Mouse (Mus musculus): ENCODE data around the gene Urgcp.

Gene Urgcp

DNA sequence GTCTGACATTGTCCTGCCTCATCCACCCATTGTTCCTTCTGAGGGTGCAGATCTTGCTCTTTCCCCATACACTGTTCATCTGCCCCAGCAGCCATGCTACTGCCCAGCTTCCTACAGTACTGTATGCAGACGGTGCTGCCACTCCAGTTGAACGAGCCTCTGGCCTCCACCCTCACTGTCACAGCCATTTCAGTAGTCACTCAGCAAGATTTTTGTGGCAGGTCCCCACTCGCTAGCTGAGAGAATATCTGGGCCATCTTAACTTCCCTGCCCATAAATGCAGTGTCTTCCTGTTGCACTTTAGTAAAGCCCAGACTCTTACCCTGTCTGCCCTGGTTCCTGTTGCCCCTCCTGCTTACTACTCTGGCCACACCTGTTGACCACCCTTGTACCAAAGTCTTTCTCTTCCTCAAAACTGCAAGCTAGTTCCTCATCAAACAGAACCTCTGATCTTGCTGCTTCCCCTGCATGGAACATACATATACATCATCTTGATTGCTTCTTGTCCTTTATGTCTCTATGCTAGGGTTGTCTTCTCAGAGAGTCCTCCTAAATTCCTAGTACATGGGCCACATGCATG, 27.7 kb upstream of the Urgcp start:
- TF ChIP-seq GATA4 (IDR thresholded peaks at IDR 0.05; ENCODE audit: insufficient replicate concordance, low read length), result no peak

DNA sequence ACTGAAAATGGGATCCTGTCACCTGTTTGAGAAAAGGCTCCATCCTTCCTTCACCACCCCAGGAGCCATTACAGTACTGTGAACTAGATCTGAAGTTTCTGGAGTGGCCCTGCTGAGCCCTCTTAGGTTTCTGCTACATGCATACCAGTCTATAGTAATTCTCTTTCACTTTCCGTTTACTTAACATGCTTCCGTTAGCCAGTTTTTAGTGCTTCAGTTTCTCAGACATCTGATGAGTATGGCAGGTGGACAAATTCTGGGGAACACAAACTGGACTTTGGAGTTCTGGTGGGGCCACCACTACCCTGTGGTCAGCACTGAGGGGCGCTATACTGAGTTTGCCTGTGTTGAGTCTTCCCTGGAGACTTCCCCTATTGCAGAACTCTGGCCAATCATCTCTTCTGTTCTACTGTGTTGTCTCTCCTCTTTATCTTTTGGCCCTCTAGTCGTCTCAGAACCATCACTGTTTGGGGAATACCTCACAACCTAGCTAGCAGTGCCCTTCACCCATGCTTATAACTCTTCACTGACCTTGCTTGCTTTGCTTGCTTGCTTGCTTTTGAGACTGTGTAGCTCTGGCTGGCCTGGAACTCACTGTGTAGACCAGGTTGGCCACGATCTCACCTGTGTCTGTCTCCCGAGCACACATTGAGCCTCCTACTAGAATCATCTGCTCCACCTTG, 27.0 kb upstream of the Urgcp start:
- TF ChIP-seq GATA4 (IDR thresholded peaks at IDR 0.05; ENCODE audit: insufficient replicate concordance, low read length), result no peak

DNA sequence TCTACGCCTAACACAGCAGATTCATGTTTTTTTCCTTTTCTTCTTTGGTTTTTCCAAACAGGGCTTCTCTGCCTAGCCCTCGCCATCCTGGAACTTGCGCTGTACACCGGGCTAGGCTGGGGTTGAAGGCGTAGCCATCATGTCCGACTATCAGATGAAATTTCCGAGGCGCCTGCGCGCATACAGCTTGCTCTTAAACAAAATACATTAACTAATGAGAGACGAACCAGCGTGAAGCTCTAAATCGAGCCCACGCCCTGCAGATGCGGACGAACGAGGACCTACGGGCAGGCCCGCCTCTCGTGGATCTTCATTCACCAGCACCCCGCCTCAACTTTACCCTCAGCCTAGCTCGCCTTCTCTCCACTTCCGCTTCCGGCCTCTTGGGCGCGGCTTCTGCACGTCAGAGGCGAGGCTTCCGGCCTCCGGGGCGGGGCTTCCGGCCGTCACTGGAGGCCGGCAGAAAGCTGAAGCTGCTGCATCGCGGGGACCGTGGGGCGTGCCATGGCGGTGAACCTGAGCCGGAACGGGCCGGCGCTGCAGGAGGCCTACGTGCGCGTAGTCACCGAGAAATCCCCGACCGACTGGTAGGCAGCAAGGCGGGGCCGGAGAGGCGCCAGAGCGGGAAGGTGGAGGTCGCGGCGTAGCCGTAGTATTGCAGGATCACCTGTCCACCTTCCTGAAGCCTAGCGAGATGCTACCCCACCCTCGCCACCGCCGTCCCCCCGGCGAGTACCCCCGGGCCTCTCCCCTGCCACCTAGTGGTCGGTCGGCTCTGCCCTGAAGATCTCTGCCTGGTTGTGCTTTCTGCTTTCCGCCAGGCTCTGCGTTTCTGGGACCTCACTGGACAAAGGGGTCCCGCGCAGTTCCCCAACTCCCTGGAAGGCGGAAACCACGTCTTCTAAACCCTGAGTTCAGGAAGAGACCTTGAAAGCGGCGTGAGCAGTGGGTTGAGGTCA, 26.2 kb upstream of the Urgcp start, which contains the start of gene Dbnl:
TSS of gene Dbnl (plus strand) at position 433 of the 959 bp plus-strand sequence.
- TF ChIP-seq GATA4 (IDR thresholded peaks at IDR 0.05; ENCODE audit: insufficient replicate concordance, low read length), result peak; percentile 37; the same call in 1 of the 2 replicates

DNA sequence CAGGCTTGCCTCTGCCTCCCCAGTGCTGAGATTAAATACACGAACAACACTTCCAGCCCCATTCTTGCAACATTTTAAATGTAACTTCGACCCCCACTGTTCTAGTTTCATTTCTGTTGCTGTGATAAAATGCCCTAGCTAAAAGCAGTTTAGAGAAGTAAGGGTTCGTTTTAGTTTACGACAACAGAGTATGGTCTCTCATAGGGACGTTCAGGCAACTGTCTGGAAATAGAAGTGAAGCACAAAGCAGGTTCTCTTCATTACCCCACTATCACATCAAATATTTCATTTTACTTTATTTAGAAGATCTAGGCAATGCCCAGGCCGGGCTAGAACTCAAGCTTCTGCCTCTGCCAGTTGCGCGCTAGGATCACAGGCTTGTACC, 25.5 kb upstream of the Urgcp start:
- no peak for TF ChIP-seq GATA4 (IDR thresholded peaks at IDR 0.05; ENCODE audit: insufficient replicate concordance, low read length)

DNA sequence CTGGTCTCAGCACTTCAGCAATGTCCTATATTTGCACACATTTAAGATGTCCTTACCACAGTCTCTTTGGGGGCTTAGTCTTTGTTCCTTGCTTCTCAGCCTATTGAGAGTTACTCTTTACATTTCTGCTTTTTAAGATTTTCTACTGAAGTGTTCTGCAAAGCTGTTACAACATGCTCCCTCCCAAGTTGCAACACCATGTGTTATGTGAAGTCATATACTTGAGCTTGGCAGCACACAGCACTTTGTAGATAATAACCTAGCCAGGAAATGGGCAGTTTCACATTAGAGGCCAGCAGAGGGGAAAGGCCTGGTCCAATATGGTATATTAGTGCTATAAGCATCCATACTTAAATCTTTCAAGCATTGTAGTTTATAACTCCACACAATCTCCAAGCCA, 23.6 kb upstream of the Urgcp start:
- no peak for TF ChIP-seq GATA4 (IDR thresholded peaks at IDR 0.05; ENCODE audit: insufficient replicate concordance, low read length)

DNA sequence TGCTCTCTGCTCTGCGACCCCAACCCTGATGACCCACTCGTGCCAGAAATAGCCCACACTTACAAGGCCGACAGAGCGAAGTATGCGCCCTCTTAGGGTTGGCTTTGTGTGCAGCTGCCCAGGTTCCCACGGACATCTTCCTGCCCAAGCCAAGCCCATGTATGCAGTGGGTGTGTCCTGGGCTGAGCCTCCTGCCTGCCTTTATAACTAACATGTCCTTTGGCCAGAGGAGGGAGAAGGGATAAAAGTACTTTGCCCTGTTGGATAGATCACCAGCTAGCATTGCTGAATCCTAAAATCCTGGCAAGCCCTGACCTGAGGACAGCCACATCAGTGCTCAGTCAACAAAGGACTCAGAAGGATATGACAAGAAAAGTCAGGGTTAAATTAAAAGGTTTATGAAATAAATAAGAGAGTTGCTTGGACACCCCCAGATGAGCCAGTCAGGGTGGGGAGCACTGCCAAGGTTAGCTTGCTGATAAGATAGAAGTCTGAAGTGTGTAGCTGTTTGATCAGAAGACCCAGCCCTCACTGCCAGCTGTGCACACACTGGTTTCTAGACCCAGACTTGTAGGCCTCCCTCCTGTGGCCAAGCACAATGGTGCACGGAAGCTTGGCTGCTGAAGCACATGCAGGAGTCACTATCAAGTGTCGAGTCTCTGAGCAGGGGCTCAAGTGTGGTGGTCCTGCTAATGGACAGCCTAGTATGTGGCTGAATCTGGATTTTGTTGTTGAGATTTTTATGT, 20.2 kb upstream of the Urgcp start:
- no peak for TF ChIP-seq GATA4 (IDR thresholded peaks at IDR 0.05; ENCODE audit: insufficient replicate concordance, low read length)

DNA sequence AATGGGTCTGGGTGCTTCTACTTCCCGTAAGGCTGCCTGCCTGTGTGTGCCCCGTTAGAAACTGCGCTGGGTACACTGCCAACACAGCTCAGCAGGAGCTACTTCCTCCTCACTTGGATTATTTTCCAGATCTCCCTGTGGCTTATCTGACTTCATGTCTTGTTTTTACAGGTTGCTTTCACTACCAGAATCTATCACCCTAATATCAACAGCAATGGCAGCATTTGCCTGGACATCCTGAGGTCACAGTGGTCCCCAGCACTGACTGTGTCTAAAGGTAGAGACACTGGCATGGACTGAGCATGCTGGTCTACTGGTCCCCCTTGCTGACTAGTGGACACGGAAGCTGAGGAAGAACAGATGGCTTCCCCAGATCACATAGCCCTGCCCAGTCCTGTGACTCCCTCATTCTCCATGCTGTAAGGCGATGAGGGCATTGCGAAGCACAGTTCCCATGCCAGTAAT, 17.9 kb upstream of the Urgcp start:
- no peak for TF ChIP-seq GATA4 (IDR thresholded peaks at IDR 0.05; ENCODE audit: insufficient replicate concordance, low read length)

DNA sequence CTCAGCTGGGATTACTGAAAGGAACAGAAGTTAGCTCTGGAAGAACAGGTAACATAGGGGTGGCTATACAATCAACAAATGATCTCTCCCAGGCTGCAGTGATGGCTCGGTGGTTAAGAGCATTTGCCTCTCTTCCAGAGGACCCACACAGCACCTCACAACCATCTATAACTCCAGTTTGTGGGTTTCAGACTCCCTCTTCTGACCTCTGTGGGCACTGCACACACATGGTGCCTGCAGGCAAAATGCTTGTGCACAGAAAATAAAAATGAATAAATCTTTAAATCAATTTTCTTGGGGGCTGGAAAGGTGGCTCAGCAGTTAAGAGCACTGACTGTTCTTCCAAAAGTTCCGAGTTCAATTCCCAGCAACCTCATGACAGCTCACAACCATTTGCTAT, 16.3 kb upstream of the Urgcp start:
- TF ChIP-seq GATA4 (IDR thresholded peaks at IDR 0.05; ENCODE audit: insufficient replicate concordance, low read length), result no peak

DNA sequence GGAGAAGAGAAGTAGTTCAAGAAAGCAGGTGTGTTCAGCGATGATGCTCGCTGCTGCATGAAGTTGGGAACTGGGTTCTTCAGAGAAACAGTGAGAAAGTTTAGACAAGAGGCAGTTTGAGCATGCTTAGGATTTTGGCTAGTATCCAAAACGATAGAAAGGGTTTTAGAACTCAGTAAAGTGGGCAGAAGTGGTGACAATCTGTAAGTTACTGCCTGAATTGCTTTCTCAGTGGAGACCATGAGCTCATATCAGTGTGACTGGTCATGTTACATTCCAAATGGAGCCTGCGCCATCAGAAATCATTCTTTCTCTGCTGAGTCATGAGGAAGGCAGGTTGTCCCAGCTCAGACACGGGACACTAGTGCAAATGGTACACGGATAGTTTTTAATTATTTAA, 3.8 kb upstream of the Urgcp start:
- TF ChIP-seq GATA4 (IDR thresholded peaks at IDR 0.05; ENCODE audit: insufficient replicate concordance, low read length), result no peak

DNA sequence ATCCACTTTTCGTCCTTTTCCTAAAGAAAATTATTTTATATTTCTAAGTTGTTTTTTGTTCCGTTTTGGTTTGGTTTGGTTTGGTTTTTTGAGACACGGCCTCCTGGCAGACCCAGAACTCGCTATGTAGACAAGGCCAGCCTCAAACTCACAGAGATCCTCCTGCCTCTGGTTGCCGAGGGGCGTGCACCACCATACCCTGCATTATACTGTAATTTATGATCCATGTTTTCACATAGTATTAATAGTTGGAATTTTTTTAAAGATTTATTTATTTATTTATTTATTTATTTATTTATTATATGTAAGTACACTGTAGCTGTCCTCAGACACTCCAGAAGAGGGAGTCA, 432 bp upstream of the Urgcp start:
- no peak for TF ChIP-seq GATA4 (IDR thresholded peaks at IDR 0.05; ENCODE audit: insufficient replicate concordance, low read length)

DNA sequence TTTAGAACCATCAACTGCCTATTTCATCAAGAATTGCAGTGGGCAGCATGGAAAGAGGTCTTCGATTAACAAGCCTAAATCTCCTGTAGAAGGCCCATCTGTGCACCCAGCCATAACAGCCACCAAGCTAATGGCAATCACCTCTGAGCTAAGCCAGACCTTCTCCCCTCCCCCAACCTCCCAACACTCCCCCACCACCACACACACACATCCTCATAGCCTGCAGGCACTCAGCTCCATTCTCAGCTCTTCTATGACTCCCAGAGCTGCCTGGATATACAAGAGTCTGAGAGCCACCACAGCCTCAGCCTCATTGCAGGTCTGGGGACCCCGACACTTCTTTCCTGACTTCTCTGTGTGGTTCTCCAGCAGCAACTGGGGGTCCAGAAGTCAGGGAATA, 8.4 kb downstream of the Urgcp start:
- TF ChIP-seq GATA4 (IDR thresholded peaks at IDR 0.05; ENCODE audit: insufficient replicate concordance, low read length), result no peak

DNA sequence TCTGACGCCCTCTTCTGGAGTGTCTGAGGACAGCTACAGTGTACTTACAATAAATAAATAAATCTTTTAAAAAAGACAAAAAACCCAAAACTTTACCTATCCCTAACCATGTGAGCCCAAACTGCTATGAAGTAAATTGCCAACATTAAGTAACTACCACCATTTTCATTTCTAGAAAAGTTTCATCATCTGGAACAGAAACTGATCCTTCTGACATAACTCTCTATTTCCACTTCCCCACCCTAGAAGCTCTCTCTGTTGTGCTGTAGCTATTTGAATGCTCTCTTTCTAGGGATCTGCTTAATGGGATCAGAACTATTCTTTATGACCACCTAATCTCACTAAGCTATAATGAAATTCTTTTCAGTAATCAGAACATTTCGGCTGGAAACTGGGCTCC, 17.2 kb downstream of the Urgcp start:
- no peak for TF ChIP-seq GATA4 (IDR thresholded peaks at IDR 0.05; ENCODE audit: insufficient replicate concordance, low read length)

DNA sequence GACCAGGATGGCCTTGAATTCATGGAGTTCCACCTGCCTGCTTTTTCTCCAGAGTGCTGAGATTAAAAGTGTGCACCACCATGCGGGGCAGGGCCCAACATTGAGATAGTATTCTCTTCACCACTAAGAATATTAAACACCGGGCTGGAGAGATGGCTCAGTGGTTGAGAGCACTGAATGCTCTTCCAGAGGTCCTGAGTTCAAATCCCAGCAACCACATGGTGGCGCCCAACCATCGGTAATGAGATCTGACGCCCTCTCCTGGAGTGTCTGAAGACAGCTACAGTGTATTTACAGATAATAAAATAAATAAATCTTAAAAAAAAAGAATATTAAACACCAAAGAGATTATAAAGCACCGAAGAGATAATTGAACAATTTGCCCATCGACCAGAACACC, 20.1 kb downstream of the Urgcp start:
- no peak for TF ChIP-seq GATA4 (IDR thresholded peaks at IDR 0.05; ENCODE audit: insufficient replicate concordance, low read length)

DNA sequence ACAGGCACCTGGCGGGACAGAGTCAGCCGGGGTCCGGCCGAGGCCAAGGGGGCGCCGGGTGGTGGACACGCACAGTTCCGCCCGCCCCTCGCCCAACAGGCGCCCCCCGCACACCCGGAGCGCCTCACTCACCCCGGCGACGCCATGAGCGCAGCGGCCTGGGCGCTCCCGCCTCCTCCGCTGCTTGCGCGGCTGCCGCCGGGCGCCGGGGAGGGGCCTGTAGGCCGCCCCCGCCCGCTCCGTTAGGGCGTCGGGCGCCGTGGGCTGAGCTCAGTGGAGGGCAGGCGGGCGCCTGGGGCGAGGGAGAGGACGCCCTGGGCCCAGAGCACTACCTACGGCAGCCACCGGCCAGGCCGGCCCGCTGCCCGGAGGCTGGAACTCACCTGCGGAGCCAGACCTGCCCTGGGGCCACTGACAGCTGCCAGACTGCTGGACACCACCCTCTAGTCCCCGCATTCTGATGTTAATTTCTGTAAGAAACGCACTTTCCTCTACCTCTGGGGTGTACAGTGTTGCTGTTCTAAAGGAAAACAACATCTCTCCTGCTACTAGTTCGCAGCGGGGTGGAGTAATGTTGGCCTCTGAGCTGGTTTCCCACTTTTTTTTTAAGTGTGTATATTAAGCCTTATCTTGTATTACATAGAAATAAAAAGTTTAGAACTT, 21.1 kb downstream of the Urgcp start:
- TF ChIP-seq GATA4 (IDR thresholded peaks at IDR 0.05; ENCODE audit: insufficient replicate concordance, low read length), result no peak; the same call in 1 of the 2 replicates

DNA sequence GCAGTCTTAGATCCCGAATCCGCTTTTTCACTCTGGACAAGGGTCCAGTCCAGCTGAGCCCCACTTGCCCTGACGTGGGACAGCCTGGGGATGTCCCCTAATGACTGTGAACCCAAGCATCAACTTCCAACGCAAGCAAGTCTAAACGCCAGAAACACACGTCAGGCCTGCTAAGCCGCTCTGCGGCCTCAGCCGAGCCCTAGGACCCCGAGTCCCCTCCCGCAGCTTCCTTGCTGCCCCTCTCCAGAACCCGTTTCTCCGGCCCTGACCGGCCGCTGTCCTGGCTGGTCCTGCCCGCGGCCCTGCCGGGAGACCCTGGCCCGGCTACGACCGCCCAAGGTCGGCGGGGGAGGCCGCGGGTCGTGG, 21.6 kb downstream of the Urgcp start:
- TF ChIP-seq GATA4 (IDR thresholded peaks at IDR 0.05; ENCODE audit: insufficient replicate concordance, low read length), result no peak

Data from liver, adult (tissue).